Mouse (Mus musculus): Measurements from ENCODE around the gene Abcb6.

- TF ChIP-seq GATA1 (IDR thresholded peaks at IDR 0.05; ENCODE audit: low read length) (no peak), TAL1 (IDR thresholded peaks at IDR 0.05; ENCODE audit: low read length) (no peak)
Observed at GRCm38 (mm10) chr1:75147411-75148135, 32.6 kb downstream of the Abcb6 start.

All from erythroblast, embryonic 14.5 days (primary cell).